Mouse (Mus musculus) cerebellum, adult 2 months (tissue): ENCODE data around the gene Meis1. TPM values are rescaled to one million over a fixed set of nuclear protein-coding genes. Genes with fewer than 3 reads are reported as not detected.

Experiments used
- DNase-seq, 2 experiments: peaks; one replicate each; pipeline ENCODE4 v3.0.0; 2021
- H3K27ac ChIP-seq: fragments of 200-500 bp; 2 replicates; pipeline ENCODE4 v1.5.1; 2012; ENCODE audit warnings: low read length, control low read depth, inconsistent platforms; ENCODE audit not compliant: insufficient read depth
- H3K27me3 ChIP-seq: fragments of 200-500 bp; 2 replicates; pipeline ENCODE4 v1.6.1; 2012; ENCODE audit warnings: inconsistent platforms, mild to moderate bottlenecking, low read length, moderate library complexity; ENCODE audit not compliant: control insufficient read depth, insufficient read depth
- H3K4me1 ChIP-seq: fragments of 200-500 bp; 2 replicates; pipeline ENCODE4 v1.6.1; 2011; ENCODE audit warnings: low read length; ENCODE audit not compliant: control insufficient read depth, insufficient read depth
- H3K4me3 ChIP-seq: fragments of 200-500 bp; replicated peaks from 2 replicates; pipeline ENCODE3; 2011; ENCODE audit warnings: mild to moderate bottlenecking, low read depth, low read length, control low read depth; ENCODE audit not compliant: insufficient read depth
- CTCF ChIP-seq: fragments of 200-500 bp; IDR thresholded peaks from 2 replicates; pipeline ENCODE4 v1.5.1; 2011; ENCODE audit warnings: low read depth, mild to moderate bottlenecking, control low read depth, low read length, moderate library complexity, borderline replicate concordance; ENCODE audit not compliant: insufficient read depth
- POLR2A ChIP-seq: fragments of 200-500 bp; IDR thresholded peaks from 2 replicates; pipeline ENCODE4 v1.6.1; 2011; ENCODE audit warnings: low read length, control low read depth, borderline replicate concordance; ENCODE audit not compliant: insufficient read depth
- WGBS: fragments of 180-500 bp; shearing (Covaris S2); methylation state at CpG from one replicate; pipeline ENCODE4 v1.1.7; 2018; 5-methylcytosine and 5-hydroxymethylcytosine counted together
- polyA plus RNA-seq: library from polyadenylated mRNA; depleted of rRNA; stranded (reverse); fragments of >200 nt; gene quantifications from 2 replicates; pipeline ENCODE4 v1.2.3, GENCODE M21; 2012

Gene Meis1
- polyA plus RNA-seq, 1 experiment, result 46.3 TPM

DNA sequence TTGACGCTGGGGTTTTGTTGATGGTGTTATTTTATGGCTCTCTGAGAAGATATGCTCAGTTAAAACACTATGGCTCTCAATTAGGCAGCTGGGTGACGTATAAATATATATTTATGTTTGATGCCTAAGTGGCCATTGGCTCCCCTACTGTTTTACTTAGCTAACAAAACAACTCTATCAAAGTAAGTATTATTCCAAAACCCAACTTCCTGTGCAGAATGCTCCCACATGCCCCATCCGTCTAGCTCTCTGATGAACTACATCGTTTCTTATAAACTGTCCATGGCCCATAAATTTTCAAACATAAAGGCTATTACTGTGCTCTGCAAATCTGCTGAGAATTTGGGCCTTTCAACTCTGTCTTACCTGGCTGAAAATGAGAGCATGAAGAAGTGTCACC is 168.0 kb downstream of the Meis1 start:
- Histone ChIP-seq H3K4me1 (peaks cover 3% of the 10 kb centered on the region; the same call in 1 of the 2 replicates), H3K4me3 (no peak overlapping the region), H3K27me3 (no peaks in the 10 kb centered on the region), H3K27ac (no peak overlapping the region)
- TF ChIP-seq CTCF (no peak), POLR2A (no peak)
- DNase-seq, result no peak
- WGBS, result 89% methylated on average over 4 of the region's 4 CpGs

DNA sequence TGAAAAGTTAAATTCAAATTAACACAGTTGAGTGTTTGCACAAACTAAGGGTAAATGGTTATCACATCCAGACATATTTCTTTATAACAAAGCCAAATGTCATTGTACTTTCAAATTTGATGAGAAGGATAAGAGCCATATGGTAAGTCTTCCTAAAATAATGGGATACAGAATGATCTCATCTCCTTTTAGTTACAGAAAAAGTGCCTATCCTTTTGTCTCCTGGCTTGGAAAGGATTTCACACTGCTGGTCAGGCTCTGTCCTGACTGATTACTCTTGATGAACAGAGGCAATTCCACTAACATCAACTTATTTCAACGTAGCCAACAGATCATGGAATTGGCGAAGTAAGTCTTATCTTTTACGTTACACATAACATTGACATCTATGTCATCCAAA is 171.1 kb downstream of the Meis1 start:
- H3K27ac ChIP-seq, result no peak overlapping the region
- peak in 1 of 2 experiments; percentile 52 for DNase-seq
- no peaks in the 10 kb centered on the region for H3K27me3 ChIP-seq
- no peak for TF ChIP-seq POLR2A
- no peak for TF ChIP-seq CTCF
- H3K4me3 ChIP-seq, result no peak overlapping the region
- H3K4me1 ChIP-seq, result peaks cover 3% of the 10 kb centered on the region; the same call in 1 of the 2 replicates
- WGBS, result 62% methylated on average over 3 of the region's 3 CpGs

DNA sequence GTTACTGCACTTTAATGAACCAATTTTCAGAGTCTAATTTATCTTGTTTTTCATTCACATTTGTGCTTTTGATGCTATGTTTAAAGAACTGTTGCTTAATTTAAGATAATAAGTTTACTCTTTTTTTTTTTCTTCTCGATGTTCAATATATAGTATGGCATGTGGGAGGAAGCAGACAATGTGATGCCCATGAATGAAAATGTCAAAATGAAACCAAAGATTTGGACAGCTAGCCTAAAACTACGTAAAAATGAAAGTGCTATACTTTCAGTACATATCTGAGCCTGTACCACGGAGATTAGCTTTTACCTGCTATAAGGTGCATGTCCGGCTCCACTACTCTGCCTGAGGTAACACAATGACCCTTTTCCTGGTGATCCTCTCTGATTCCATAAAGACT is 172.3 kb downstream of the Meis1 start:
- DNase-seq, result no peak
- WGBS, result 82% methylated on average over 4 of the region's 4 CpGs
- TF ChIP-seq POLR2A, result no peak
- peak; percentile 15; the same call in 1 of the 2 replicates for TF ChIP-seq CTCF
- H3K4me3 ChIP-seq, result no peak overlapping the region
- peaks cover 3% of the 10 kb centered on the region; the same call in 1 of the 2 replicates for H3K4me1 ChIP-seq
- H3K27ac ChIP-seq, result no peak overlapping the region
- no peaks in the 10 kb centered on the region for H3K27me3 ChIP-seq

DNA sequence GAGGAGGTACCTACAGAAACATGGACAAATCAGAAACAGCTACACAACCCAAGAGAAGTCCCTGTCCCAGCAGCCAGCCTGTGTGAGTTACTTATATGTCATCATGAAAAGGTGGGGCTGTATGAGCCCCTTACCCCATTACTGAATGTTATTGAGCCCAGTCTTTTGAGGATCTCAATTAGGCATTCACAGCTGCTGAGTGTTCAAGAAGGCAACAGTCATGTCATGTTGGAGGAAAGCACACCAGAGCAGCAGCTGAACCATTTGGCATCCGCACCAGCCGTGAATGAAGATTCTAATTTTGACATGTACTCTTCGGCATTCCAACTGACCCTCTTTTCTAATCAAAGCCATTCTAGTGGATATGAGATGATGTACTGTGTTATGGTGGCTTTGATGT is 172.9 kb downstream of the Meis1 start:
- Histone ChIP-seq H3K27ac (no peak overlapping the region), H3K4me1 (peaks cover 3% of the 10 kb centered on the region; the same call in 1 of the 2 replicates), H3K4me3 (no peak overlapping the region), H3K27me3 (no peaks in the 10 kb centered on the region)
- 40% methylated on average over 3 of the region's 3 CpGs for WGBS
- TF ChIP-seq CTCF, result no peak
- TF ChIP-seq POLR2A, result no peak
- DNase-seq, result no peak

DNA sequence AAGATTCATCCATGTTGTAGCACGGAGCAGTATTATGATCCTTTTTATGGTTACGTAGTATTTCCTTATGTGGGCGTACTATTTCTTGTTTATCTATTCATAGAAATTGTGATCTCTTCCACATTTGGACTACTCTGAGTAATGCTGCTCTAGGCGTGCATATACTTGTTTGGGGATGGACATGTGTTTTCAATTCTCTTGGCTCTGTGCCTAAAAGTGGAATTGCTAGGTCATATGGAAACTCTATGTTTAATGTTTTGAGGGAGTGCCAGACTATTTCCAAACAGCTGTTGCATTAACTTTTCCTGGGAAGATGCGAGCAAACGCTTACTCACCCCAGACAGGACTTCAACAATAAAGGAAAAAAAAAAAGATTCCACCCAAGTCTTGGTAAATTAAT is 173.3 kb downstream of the Meis1 start:
- 78% methylated on average over 6 of the region's 6 CpGs for WGBS
- TF ChIP-seq CTCF (no peak), POLR2A (no peak)
- Histone ChIP-seq H3K4me3 (no peak overlapping the region), H3K27ac (no peak overlapping the region), H3K27me3 (no peaks in the 10 kb centered on the region), H3K4me1 (peaks cover 3% of the 10 kb centered on the region; the same call in 1 of the 2 replicates)
- DNase-seq, result no peak

DNA sequence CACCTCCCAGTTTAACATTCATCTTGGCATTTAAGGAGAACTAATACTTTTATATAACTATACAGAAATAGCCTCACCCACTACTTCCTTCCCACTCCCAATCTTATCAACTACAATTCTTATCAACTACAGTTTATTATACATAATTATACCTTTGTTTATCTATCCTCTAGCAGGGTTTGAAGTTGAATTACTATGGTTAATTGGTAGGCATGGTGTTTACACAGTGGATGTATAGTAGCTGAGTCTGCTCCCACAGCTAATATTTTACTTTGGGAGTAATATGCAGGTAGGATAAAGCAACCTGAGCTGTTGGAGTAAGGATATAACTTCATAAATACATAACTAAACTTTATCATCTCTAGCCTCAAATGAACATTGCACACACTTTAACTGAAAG is 188.7 kb downstream of the Meis1 start:
- no peak for TF ChIP-seq CTCF
- no peak for TF ChIP-seq POLR2A
- DNase-seq, result no peak
- H3K4me3 ChIP-seq, result no peak overlapping the region
- H3K4me1 ChIP-seq, result no peaks in the 10 kb centered on the region
- H3K27ac ChIP-seq, result no peak overlapping the region
- no peaks in the 10 kb centered on the region for H3K27me3 ChIP-seq
